Mouse (Mus musculus): ENCODE data around the gene Tshz2. TPM values are rescaled to one million over a fixed set of nuclear protein-coding genes. Genes with fewer than 3 reads are reported as not detected.

Tshz2 gene
- polyA plus RNA-seq, 1 experiment from 2014 or later: 5.1 TPM

DNA sequence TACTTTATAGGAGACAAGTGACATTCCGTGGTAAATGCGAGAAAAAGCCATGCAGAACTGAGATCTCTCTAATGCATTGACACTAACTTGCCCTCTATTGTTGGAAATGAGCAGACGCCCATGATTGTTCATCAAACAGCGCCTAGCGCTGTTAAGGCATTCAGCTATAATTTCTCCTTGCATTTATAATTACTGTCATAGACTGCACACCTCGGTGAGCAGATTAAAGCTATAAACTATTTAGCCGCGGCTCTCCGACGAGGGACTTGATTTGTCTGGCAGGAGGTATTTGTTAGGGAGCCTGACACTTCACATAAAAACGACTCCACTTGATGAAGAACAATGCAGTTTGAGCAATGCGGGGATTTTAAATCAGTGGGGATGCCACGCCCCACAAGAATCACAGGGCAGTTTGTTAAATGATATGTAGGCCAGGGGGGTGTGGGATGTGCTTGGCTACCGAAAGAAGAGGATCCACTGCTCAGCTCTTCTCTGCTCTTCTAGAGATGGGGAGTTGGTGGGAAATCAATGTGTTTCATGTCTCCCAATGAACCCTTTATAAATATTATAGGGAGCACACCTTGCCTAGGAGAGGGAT, 259.7 kb downstream of the Tshz2 start:
- 44% methylated on average over 14 of the region's 14 CpGs for WGBS

GRCm38 (mm10) chr2:169902896-169903295, 270.1 kb downstream of the Tshz2 start:
- no peak for DNase-seq (ENCODE audit: low spot score)
- Histone ChIP-seq H3K9me3 (no peaks in the 10 kb centered on the region), H3K27ac (no peak overlapping the region), H3K4me1 (replicated peaks) (peaks cover 20% of the 10 kb centered on the region), H3K27me3 (ENCODE audit: insufficient read depth, poor library complexity, severe bottlenecking) (no peaks in the 10 kb centered on the region), H3K4me3 (no peak overlapping the region), H3K36me3 (no peaks in the 10 kb centered on the region)
- 76% methylated on average over 7 of the region's 7 CpGs for WGBS

More for the DNA sequence above, 259.7 kb downstream of the Tshz2 start:
- H3K4me3 ChIP-seq: no peak overlapping the region
- H3K4me1 ChIP-seq (replicated peaks): peaks cover 9% of the 10 kb centered on the region
- no peak overlapping the region for H3K27ac ChIP-seq
- no peaks in the 10 kb centered on the region for H3K36me3 ChIP-seq
- H3K9me3 ChIP-seq: no peaks in the 10 kb centered on the region
- DNase-seq (ENCODE audit: low spot score): no peak
- no peaks in the 10 kb centered on the region for H3K27me3 ChIP-seq (ENCODE audit: insufficient read depth, poor library complexity, severe bottlenecking)

- peak; percentile 34 for DNase-seq (ENCODE audit: low spot score)
- 0 out of 2 replicates have a peak overlapping the region, but pooled peaks have one; percentile 23 for H3K27ac ChIP-seq
Observed at GRCm38 (mm10) chr2:169906396-169906795, 273.6 kb downstream of the Tshz2 start.

GRCm38 (mm10) chr2:169907979-169908378, 275.2 kb downstream of the Tshz2 start:
- Histone ChIP-seq H3K27me3 (ENCODE audit: insufficient read depth, poor library complexity, severe bottlenecking) (no peaks in the 10 kb centered on the region), H3K9me3 (no peaks in the 10 kb centered on the region), H3K27ac (no peak overlapping the region), H3K36me3 (no peaks in the 10 kb centered on the region), H3K4me1 (replicated peaks) (peaks cover 20% of the 10 kb centered on the region), H3K4me3 (no peak overlapping the region)
- DNase-seq (ENCODE audit: low spot score): no peak
- 84% methylated on average over 7 of the region's 7 CpGs for WGBS

More at GRCm38 (mm10) chr2:169906396-169906795, 273.6 kb downstream of the Tshz2 start:
- H3K4me1 ChIP-seq (replicated peaks): peaks cover 20% of the 10 kb centered on the region
- no peak overlapping the region for H3K4me3 ChIP-seq
- no peaks in the 10 kb centered on the region for H3K9me3 ChIP-seq
- WGBS: 12% methylated on average over 9 of the region's 9 CpGs
- no peaks in the 10 kb centered on the region for H3K36me3 ChIP-seq
- no peaks in the 10 kb centered on the region for H3K27me3 ChIP-seq (ENCODE audit: insufficient read depth, poor library complexity, severe bottlenecking)

- 71% methylated on average over 4 of the region's 4 CpGs for WGBS
- H3K9me3 ChIP-seq: no peaks in the 10 kb centered on the region
Observed at GRCm38 (mm10) chr2:169910606-169911005, 277.8 kb downstream of the Tshz2 start.

DNA sequence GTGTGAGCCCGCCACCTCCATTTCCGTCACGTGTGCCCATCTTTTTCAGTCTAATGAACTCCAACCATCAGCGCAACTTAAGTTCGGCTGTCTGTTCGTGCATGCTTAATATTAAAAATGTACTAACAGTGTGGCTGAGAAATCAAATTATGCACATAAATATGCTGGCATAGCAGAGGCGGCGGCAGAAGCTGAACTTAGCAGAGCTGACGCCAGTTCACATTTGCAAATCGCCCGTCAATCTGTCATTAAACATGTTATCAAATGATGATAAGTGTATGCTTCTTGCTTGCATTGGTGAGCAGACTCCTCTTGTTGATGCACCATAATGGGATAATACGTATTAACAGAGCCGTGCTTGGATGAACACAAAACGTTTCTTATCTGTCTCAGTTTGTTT, 280.0 kb downstream of the Tshz2 start:
- H3K4me1 ChIP-seq (replicated peaks): no peaks in the 10 kb centered on the region; the same call in 1 of the 2 replicates
- H3K27me3 ChIP-seq (ENCODE audit: insufficient read depth, poor library complexity, severe bottlenecking): no peaks in the 10 kb centered on the region
- WGBS: 90% methylated on average over 14 of the region's 14 CpGs
- H3K27ac ChIP-seq: no peak overlapping the region
- no peaks in the 10 kb centered on the region for H3K36me3 ChIP-seq
- no peak overlapping the region for H3K4me3 ChIP-seq
- H3K9me3 ChIP-seq: no peaks in the 10 kb centered on the region
- no peak for DNase-seq (ENCODE audit: low spot score)

More at GRCm38 (mm10) chr2:169910606-169911005, 277.8 kb downstream of the Tshz2 start:
- Histone ChIP-seq H3K36me3 (no peaks in the 10 kb centered on the region), H3K4me1 (replicated peaks) (peaks cover 16% of the 10 kb centered on the region), H3K4me3 (no peak overlapping the region), H3K27ac (no peak overlapping the region), H3K27me3 (ENCODE audit: insufficient read depth, poor library complexity, severe bottlenecking) (no peaks in the 10 kb centered on the region)
- DNase-seq (ENCODE audit: low spot score): no peak

DNA sequence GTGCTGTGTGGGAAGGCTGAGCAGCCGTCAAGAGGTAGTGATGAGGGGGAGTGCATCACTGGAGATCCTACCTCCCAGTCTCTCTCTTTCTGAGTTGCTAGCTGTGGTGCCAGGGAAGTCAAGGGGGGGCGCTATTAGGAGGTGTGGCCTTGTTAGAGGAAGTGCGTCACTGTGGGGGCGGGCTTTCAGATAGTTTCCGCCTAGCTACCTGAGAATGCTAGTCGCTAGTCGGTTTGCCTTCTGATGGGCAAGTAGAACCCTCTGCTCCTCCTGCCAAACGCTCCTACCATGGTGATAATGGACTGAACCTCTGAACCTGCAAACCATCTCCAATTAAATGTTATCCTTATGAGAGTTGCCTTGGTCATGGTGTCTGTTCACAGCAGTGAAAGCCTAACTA, 282.1 kb downstream of the Tshz2 start:
- no peaks in the 10 kb centered on the region for H3K9me3 ChIP-seq
- 79% methylated on average over 8 of the region's 8 CpGs for WGBS
- H3K4me3 ChIP-seq: no peak overlapping the region
- DNase-seq (ENCODE audit: low spot score): no peak
- H3K4me1 ChIP-seq (replicated peaks): no peaks in the 10 kb centered on the region
- no peak overlapping the region for H3K27ac ChIP-seq
- no peaks in the 10 kb centered on the region for H3K36me3 ChIP-seq
- H3K27me3 ChIP-seq (ENCODE audit: insufficient read depth, poor library complexity, severe bottlenecking): no peaks in the 10 kb centered on the region

DNA sequence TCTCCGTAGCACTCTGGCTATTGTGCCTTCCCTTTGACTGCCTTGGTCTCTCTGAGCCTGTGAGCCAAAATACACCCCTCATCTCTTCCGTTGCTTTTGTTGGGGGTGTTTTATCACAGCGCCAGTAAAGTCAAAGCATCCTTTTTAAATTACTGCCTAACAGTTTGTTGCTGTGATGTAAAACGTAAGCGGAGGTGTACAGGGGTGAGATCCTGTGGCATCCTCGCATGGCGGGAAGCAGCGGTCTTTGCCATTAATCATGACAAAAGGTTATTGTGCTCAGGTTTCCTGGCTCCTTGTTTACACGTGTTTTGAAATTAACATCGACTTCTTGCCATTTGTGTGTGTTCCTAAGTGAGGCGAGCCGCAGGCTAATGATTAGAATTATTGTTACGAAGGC, 282.5 kb downstream of the Tshz2 start:
- 87% methylated on average over 13 of the region's 13 CpGs for WGBS

DNA sequence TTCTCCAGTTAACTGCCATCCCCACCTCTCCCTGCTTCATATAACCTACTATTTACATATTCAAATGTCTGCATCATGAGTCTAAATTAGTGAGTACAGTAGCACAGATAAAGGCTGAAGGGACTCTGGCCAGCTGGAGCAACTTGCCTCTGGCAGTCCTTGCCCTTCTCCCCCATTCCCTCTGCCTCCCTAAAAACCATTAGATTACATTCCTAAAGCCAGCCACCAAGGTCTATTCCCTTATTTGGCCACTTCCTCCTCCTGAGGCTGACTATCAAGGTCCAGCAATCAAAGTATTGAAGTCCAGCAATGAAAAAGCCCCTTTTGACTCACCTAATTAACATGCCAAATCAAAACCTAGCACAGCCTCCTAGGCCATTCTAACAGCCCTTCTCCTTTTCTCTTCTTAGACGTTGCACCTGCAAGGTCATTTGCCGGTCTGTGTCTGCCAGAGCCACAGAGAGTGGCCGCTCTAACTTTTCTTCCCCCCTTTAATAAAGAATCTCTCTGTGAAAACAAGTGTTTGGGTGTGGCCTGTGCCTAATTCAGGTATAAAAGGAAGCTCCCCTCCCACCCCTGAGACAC, 286.4 kb downstream of the Tshz2 start:
- Histone ChIP-seq H3K4me3 (no peak overlapping the region), H3K4me1 (replicated peaks) (no peaks in the 10 kb centered on the region), H3K27me3 (ENCODE audit: insufficient read depth, poor library complexity, severe bottlenecking) (no peaks in the 10 kb centered on the region), H3K36me3 (no peaks in the 10 kb centered on the region), H3K9me3 (no peaks in the 10 kb centered on the region), H3K27ac (no peak overlapping the region)
- 80% methylated on average over 3 of the region's 3 CpGs for WGBS
- DNase-seq (ENCODE audit: low spot score): no peak

More for the DNA sequence above, 282.5 kb downstream of the Tshz2 start:
- Histone ChIP-seq H3K9me3 (no peaks in the 10 kb centered on the region), H3K4me1 (replicated peaks) (no peaks in the 10 kb centered on the region), H3K4me3 (no peak overlapping the region), H3K27me3 (ENCODE audit: insufficient read depth, poor library complexity, severe bottlenecking) (no peaks in the 10 kb centered on the region), H3K27ac (no peak overlapping the region), H3K36me3 (no peaks in the 10 kb centered on the region)
- DNase-seq (ENCODE audit: low spot score): no peak

GRCm38 (mm10) chr2:169924177-169924810, 291.5 kb downstream of the Tshz2 start:
- H3K4me1 ChIP-seq (replicated peaks): peaks cover 8% of the 10 kb centered on the region; the same call in 1 of the 2 replicates
- H3K9me3 ChIP-seq: no peaks in the 10 kb centered on the region
- H3K36me3 ChIP-seq: no peaks in the 10 kb centered on the region
- 70% methylated on average over 8 of the region's 8 CpGs for WGBS
- no peak overlapping the region for H3K27ac ChIP-seq
- peak; percentile 17 for DNase-seq (ENCODE audit: low spot score)
- peaks cover 3% of the 10 kb centered on the region; the same call in 1 of the 2 replicates for H3K27me3 ChIP-seq (ENCODE audit: insufficient read depth, poor library complexity, severe bottlenecking)
- no peak overlapping the region for H3K4me3 ChIP-seq

- WGBS: 88% methylated on average over 5 of the region's 5 CpGs
- peaks cover 13% of the 10 kb centered on the region for H3K4me1 ChIP-seq (replicated peaks)
- no peak for DNase-seq (ENCODE audit: low spot score)
- no peak overlapping the region for H3K4me3 ChIP-seq
- H3K27ac ChIP-seq: no peak overlapping the region
- no peaks in the 10 kb centered on the region for H3K36me3 ChIP-seq
- H3K9me3 ChIP-seq: no peaks in the 10 kb centered on the region
- peaks cover 3% of the 10 kb centered on the region; the same call in 1 of the 2 replicates for H3K27me3 ChIP-seq (ENCODE audit: insufficient read depth, poor library complexity, severe bottlenecking)
Observed at GRCm38 (mm10) chr2:169925466-169925865, 292.7 kb downstream of the Tshz2 start.

DNA sequence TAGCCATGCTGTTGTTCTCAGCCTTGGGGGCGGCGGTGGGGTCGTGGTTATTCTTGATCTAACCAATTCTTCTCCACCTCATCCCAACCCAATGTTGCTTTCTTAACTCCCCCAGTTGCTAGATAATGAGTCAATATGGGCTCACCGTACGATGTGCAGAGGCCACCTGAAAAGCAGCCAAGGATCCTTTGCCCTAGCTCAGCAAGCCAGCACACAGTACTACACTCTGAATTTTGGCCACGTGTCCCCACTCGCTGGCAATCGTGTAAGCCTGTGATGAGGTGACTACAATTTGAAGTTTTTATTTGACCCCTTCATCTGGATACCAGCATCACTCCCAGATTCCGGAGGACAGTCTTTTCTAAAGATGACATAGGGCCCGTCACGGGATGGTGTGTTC, 293.2 kb downstream of the Tshz2 start:
- no peak overlapping the region for H3K27ac ChIP-seq
- peaks cover 3% of the 10 kb centered on the region; the same call in 1 of the 2 replicates for H3K27me3 ChIP-seq (ENCODE audit: insufficient read depth, poor library complexity, severe bottlenecking)
- no peak overlapping the region for H3K4me3 ChIP-seq
- H3K9me3 ChIP-seq: no peaks in the 10 kb centered on the region
- H3K36me3 ChIP-seq: no peaks in the 10 kb centered on the region
- peaks cover 13% of the 10 kb centered on the region for H3K4me1 ChIP-seq (replicated peaks)
- DNase-seq (ENCODE audit: low spot score): no peak
- WGBS: 85% methylated on average over 11 of the region's 11 CpGs

GRCm38 (mm10) chr2:169927401-169927800, 294.6 kb downstream of the Tshz2 start:
- no peak for DNase-seq (ENCODE audit: low spot score)
- H3K9me3 ChIP-seq: no peaks in the 10 kb centered on the region
- no peak overlapping the region for H3K4me3 ChIP-seq
- 84% methylated on average over 2 of the region's 2 CpGs for WGBS
- no peaks in the 10 kb centered on the region for H3K36me3 ChIP-seq
- H3K27ac ChIP-seq: no peak overlapping the region
- H3K27me3 ChIP-seq (ENCODE audit: insufficient read depth, poor library complexity, severe bottlenecking): peaks cover 6% of the 10 kb centered on the region; the same call in 1 of the 2 replicates
- peaks cover 13% of the 10 kb centered on the region for H3K4me1 ChIP-seq (replicated peaks)

Measured in hindbrain, embryonic 10.5 days (tissue).